Mouse (Mus musculus): ENCODE measurements around the gene Cd302.

GRCm38 (mm10) chr2:60212488-60212887, 71.8 kb downstream of the Cd302 start:
- TF ChIP-seq POLR2A (IDR thresholded peaks at IDR 0.05; ENCODE audit: insufficient read depth, low read depth, low read length) = no peak
- TF ChIP-seq CTCF (IDR thresholded peaks at IDR 0.05) = no peak
- TF ChIP-seq EP300 (IDR thresholded peaks at IDR 0.05; ENCODE audit: insufficient read depth, low read depth, low read length) = no peak
